Mouse (Mus musculus) hindbrain, embryonic 10.5 days (tissue): Measurements from ENCODE around the gene Ipo4. TPM values are rescaled to one million over a fixed set of nuclear protein-coding genes. Genes with fewer than 3 reads are reported as not detected.

Experiments used
- DNase-seq: peaks from one replicate; pipeline ENCODE4 v3.0.0-alpha.2; 2017; ENCODE audit warnings: low spot score
- H3K27ac ChIP-seq: fragments of 300-500 bp; sonication (generic); 2 replicates; pipeline ENCODE4 v1.5.1; 2016; ENCODE audit warnings: mild to moderate bottlenecking, moderate library complexity
- H3K27me3 ChIP-seq: fragments of 300-500 bp; sonication (generic); 2 replicates; pipeline ENCODE4 v1.6.1; 2016; ENCODE audit warnings: mild to moderate bottlenecking; ENCODE audit not compliant: poor library complexity, insufficient read depth, severe bottlenecking
- H3K36me3 ChIP-seq: fragments of 300-500 bp; sonication (generic); 2 replicates; pipeline ENCODE4 v1.6.1; 2016; ENCODE audit warnings: mild to moderate bottlenecking, moderate library complexity
- H3K4me1 ChIP-seq: fragments of 300-500 bp; sonication (generic); replicated peaks from 2 replicates; pipeline ENCODE4 v1.6.1; 2016; ENCODE audit warnings: mild to moderate bottlenecking
- H3K4me3 ChIP-seq: fragments of 300-500 bp; sonication (generic); 2 replicates; pipeline ENCODE4 v1.5.1; 2016; ENCODE audit warnings: mild to moderate bottlenecking, moderate library complexity
- H3K9me3 ChIP-seq: fragments of 300-500 bp; sonication (generic); 2 replicates; pipeline ENCODE4 v1.6.1; 2016; ENCODE audit warnings: mild to moderate bottlenecking, moderate library complexity
- WGBS: fragments of 180-500 bp; shearing (Covaris S2); methylation state at CpG from one replicate; pipeline ENCODE4 v1.1.7; 2016; 5-methylcytosine and 5-hydroxymethylcytosine counted together
- polyA plus RNA-seq: library from polyadenylated mRNA; unstranded; fragments of >200 nt; fragmentation: Nextera tagmentation; extraction: Ambion mirVana; gene quantifications from 2 replicates; pipeline ENCODE4 v1.2.1, GENCODE M21; 2016

The Ipo4 gene
- polyA plus RNA-seq, 1 experiment from 2014 or later: 101 TPM

DNA sequence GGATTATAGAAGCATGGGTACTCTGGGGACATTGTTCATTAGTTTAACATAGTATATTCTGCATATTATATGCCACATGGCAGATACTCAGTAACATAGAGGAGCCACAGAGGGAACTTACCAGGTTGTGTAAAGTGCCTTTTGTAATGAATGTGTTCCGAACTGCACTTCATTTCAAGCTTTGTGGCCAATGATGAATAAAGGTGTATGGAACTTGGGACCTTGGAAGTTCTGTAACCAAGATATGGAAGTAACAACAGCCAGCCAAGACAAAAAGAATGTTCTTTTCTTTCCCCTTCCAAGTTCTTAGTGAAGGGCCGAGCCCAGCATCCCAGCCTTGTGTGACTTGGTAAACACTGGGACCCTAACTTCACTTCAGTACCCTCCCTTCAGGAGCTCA is 14.1 kb upstream of the Ipo4 start, which contains the start of gene Tssk4:
Gene Tssk4 (plus strand): TSS at position 301 of the 400 bp plus-strand sequence.
- no peak for DNase-seq
- H3K9me3 ChIP-seq: no peaks in the 10 kb centered on the region
- H3K27ac ChIP-seq: no peak within 1 kb of the TSS
- H3K4me1 ChIP-seq: peaks cover 5% of the 10 kb centered on the region
- H3K36me3 ChIP-seq: peaks cover 19% of the 10 kb centered on the region
- H3K4me3 ChIP-seq: no peak within 1 kb of the TSS
- H3K27me3 ChIP-seq: no peaks in the 10 kb centered on the region
- WGBS: 88% methylated on average over 2 of the region's 2 CpGs

DNA sequence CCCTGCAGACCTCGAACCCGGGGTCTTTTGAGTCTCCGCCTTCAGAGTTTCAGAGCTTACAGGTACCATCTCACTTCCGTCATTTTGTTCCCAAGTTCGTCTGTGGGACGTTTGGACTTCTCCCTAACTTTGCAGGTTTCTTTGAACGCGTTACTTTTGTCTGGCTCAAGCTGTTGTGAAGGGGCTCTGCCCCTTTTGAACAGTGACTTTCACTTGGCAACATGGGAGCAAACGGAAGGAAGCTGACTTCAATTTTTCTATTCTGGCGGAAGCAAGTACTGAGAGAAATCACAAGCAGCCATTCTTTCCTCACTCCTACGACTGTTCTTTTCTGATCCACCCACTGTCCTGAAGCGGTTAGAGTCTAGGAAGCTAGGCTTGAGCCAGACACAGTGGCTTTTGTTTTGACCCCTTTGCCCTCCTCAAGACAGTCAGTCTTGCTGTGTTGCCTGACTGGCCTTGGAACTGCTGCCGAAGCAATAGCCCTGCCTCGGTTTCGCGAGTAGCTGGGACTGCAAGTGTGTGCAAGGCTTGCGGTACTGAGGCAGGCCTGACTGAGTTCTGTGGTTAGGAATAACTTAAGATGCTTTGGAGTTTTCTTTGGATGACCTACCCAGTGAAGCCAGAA is 8.6 kb upstream of the Ipo4 start:
- WGBS: 32% methylated on average over 17 of the region's 17 CpGs
- H3K4me3 ChIP-seq: peak overlapping the region; percentile 87
- no peaks in the 10 kb centered on the region for H3K27me3 ChIP-seq

DNA sequence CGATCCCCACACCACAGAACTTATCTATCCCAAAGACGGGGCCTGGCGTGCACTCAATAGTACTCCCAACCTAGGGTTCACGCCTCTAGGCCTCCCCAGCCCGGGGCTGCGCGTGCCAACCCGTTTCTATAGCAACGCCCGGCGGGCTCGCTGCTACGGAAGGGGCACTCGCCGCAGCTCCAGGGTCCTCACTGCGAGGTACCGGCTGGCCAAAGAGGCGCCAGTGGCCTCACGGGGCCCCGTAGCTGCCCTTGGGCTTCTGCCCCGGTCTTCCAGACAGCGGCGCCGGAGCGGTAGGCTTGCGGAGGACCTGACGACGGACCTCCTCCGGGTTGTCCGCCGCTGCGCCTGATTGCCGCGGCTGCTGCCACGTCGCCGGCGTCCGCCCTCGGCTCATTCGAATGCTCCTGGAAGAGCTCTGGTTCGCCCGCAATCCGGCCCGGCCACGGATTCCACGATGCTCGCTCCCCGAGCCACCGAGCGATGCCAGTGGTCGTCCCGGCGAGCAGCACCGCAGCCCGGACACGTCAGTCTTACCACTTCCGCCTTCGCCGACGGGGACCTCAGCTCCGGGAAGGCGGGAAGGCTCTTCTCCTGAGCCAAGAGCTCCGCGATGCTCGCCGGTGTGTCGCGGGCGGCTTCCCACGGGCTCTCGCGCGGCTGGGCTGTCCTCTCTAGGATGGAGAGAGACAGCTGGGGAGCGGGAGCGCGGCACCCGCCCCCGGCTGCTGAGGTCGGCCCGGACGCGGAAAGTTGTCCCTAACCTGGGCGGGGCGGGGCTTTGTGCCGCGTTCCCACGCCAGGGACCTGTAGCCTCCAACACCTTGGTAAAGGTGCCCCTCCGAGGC is 7.5 kb upstream of the Ipo4 start, which contains the start of gene Tm9sf1:
Gene Tm9sf1 (minus strand): TSS at position 747 of the 848 bp plus-strand sequence.
- under 1% methylated on average over 89 of the region's 89 CpGs for WGBS
- Histone ChIP-seq H3K27ac (peak within 1 kb of the TSS; percentile 99), H3K27me3 (no peaks in the 10 kb centered on the region), H3K36me3 (peaks cover 55% of the 10 kb centered on the region), H3K9me3 (no peaks in the 10 kb centered on the region), H3K4me3 (peak within 1 kb of the TSS; percentile 87), H3K4me1 (peaks cover 23% of the 10 kb centered on the region)
- peak; percentile 91 for DNase-seq

More for the DNA sequence above, 8.6 kb upstream of the Ipo4 start:
- Histone ChIP-seq H3K9me3 (no peaks in the 10 kb centered on the region), H3K4me1 (peaks cover 23% of the 10 kb centered on the region), H3K27ac (peak overlapping the region; percentile 99), H3K36me3 (peaks cover 45% of the 10 kb centered on the region)
- DNase-seq: no peak

- WGBS: 19% methylated on average over 8 of the region's 8 CpGs
Observed at GRCm38 (mm10) chr14:55642679-55643059, 6.9 kb upstream of the Ipo4 start.

GRCm38 (mm10) chr14:55641291-55641690 is 5.5 kb upstream of the Ipo4 start:
- Histone ChIP-seq H3K4me3 (no peak overlapping the region), H3K4me1 (peaks cover 25% of the 10 kb centered on the region), H3K27me3 (no peaks in the 10 kb centered on the region), H3K9me3 (no peaks in the 10 kb centered on the region), H3K36me3 (peaks cover 62% of the 10 kb centered on the region), H3K27ac (no peak overlapping the region)
- DNase-seq: no peak
- 96% methylated on average over 13 of the region's 13 CpGs for WGBS

More at GRCm38 (mm10) chr14:55642679-55643059, 6.9 kb upstream of the Ipo4 start:
- Histone ChIP-seq H3K9me3 (no peaks in the 10 kb centered on the region), H3K4me3 (peak overlapping the region; percentile 87), H3K27me3 (no peaks in the 10 kb centered on the region), H3K36me3 (peaks cover 61% of the 10 kb centered on the region), H3K27ac (peak overlapping the region; percentile 99), H3K4me1 (peaks cover 23% of the 10 kb centered on the region)
- DNase-seq: no peak

- Histone ChIP-seq H3K4me3 (no peak overlapping the region), H3K27me3 (no peaks in the 10 kb centered on the region), H3K27ac (no peak overlapping the region), H3K36me3 (peaks cover 61% of the 10 kb centered on the region), H3K4me1 (peaks cover 29% of the 10 kb centered on the region), H3K9me3 (no peaks in the 10 kb centered on the region)
- no peak for DNase-seq
- 96% methylated on average over 14 of the region's 14 CpGs for WGBS
Observed at GRCm38 (mm10) chr14:55640816-55641215, 5.1 kb upstream of the Ipo4 start.

DNA sequence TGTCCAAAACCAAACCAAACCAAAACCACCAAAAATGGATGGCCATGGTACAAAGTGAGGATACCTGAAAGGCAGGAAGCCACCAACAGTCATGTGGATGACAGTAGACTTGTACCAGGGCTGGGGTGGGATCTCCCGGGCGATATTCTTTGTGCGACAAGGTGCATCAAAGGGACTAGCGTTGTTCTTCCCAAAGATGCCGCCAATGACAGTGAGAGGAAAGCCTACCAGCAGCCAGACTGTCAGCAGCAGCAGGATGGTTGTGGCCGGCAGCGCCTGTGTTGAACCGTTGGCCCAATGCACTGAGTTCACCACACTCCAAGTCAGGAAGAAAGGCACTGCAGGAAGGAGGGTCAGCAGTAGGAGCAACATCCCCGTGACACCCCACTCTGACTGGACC is 2.0 kb upstream of the Ipo4 start, which contains the start of gene Gm49378:
Gene Gm49378 (minus strand): TSS at position 101 of the 400 bp plus-strand sequence.
- DNase-seq: no peak
- Histone ChIP-seq H3K36me3 (peaks cover 75% of the 10 kb centered on the region), H3K4me3 (no peak within 1 kb of the TSS), H3K9me3 (no peaks in the 10 kb centered on the region), H3K27ac (no peak within 1 kb of the TSS), H3K4me1 (peaks cover 32% of the 10 kb centered on the region), H3K27me3 (no peaks in the 10 kb centered on the region)
- 95% methylated on average over 9 of the region's 9 CpGs for WGBS

DNA sequence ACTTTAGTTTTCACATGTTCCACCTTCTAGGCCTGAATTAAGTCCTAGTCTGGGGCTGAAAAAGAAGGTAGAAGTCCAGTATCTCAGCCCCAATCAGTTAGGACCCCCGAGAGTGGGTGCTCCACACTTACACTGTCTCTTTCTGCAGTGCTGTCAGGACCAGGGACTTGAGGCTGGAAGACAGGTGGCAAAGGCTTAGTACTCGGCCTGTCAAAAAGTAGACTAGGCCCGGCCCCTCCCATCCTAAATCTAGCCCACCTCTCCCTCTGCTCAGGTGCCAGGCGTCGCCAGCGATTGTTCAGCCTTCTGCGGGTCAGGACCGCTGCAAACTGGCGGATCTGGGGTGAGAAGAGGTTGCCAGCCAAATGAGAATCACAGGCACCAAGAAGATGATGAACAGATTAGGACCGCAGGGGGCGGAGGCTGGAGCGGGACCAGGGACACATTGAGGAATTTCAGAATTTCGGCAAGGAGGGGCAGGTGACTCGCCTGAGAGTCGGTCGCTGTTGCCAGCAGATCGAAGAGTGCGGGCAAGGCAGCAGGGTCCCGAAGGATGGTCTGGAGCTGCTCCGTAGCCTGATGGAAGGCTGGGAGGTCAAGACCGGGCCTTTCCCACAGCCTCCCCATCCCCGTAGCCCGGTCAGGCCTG is 759 bp downstream of the Ipo4 start:
- Histone ChIP-seq H3K9me3 (no peaks in the 10 kb centered on the region), H3K4me1 (peaks cover 23% of the 10 kb centered on the region), H3K27me3 (no peaks in the 10 kb centered on the region), H3K27ac (peak overlapping the region; percentile 84), H3K4me3 (peak overlapping the region; percentile 69), H3K36me3 (peaks cover 84% of the 10 kb centered on the region)
- DNase-seq: no peak
- WGBS: 4% methylated on average over 23 of the region's 23 CpGs

- Histone ChIP-seq H3K27me3 (no peaks in the 10 kb centered on the region), H3K9me3 (no peaks in the 10 kb centered on the region), H3K27ac (no peak overlapping the region), H3K4me3 (no peak overlapping the region), H3K36me3 (peaks cover 100% of the 10 kb centered on the region), H3K4me1 (0 out of 2 replicates have a peak, but pooled peaks cover 3% of the 10 kb centered on the region)
- WGBS: 61% methylated on average over 5 of the region's 5 CpGs
- peak; percentile 20 for DNase-seq
Observed at GRCm38 (mm10) chr14:55629312-55629711, 6.4 kb downstream of the Ipo4 start.

DNA sequence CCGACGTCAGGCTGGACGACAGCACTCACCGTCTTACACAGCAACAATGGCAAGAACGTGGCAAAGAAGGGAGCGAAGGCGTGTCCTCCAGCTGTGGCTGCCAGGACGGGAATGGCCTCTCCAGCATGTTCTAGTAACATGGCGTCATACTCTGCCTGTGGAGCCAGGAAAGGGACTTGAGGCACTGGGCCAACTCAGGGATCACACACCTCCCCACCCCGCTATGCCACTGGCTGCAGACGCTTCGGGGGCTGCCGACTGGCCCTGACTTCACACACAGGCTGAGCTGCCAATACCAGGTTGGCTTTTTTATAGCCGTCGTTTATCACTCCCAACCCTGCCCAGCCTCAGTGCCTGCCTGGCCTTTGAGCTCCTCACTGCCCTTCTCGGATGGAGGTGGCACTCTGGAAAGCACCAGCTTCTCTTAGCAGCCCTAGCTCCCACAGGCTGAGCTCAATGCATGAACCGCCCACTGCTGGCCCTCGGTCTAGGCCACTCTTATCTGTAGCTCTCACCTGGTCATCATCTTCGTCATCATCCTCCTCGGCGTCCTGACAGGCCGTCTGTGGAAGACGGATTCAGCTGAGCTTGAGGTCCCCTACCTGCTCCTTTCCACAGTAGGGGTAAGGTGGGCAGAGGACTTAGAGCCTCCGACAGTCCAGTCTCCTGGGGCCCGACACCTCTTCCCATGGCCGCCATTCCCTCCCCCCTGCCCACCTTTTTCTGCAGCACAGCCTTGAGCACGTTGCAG is 7.5 kb downstream of the Ipo4 start:
- no peak for DNase-seq
- Histone ChIP-seq H3K36me3 (peaks cover 97% of the 10 kb centered on the region), H3K4me1 (no peaks in the 10 kb centered on the region), H3K4me3 (no peak overlapping the region), H3K27me3 (no peaks in the 10 kb centered on the region), H3K27ac (no peak overlapping the region), H3K9me3 (no peaks in the 10 kb centered on the region)
- 95% methylated on average over 27 of the region's 27 CpGs for WGBS

DNA sequence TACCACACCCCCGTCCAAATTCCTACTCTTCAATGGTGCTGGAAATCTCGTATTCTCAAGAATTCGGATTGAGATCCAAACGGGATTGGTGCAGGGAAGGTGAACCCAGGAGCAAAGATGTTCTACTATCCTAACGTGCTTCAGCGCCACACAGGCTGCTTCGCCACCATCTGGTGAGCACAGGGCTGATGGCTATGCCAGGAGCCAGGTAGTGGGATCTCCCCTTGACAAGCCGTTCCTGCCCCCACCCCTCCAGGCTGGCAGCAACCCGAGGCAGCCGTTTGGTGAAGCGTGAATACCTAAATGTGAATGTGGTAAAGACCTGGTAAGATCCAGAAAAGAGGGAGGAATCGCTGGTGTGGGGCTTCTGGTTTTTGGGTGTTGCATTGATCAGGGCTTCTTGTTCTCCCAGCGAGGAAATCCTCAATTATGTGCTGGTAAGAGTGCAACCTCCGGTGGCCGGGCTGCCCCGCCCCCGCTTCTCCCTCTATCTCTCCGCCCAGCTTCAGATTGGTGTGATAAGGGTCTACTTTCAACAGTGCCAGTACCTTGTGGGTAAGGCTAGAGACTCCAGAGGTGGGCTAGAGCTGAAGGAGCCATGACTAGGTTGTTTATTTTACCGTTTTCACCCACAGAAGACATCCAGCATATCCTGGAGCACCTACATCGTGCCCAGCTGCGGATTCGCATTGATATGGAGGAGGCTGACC is 17.1 kb downstream of the Ipo4 start:
- no peak for DNase-seq
- Histone ChIP-seq H3K36me3 (peaks cover 1% of the 10 kb centered on the region), H3K27me3 (peaks cover 14% of the 10 kb centered on the region; the same call in 1 of the 2 replicates), H3K4me1 (peaks cover 17% of the 10 kb centered on the region), H3K27ac (peak overlapping the region; percentile 35; the same call in 1 of the 2 replicates), H3K9me3 (no peaks in the 10 kb centered on the region), H3K4me3 (peak overlapping the region; percentile 37)
- WGBS: 47% methylated on average over 22 of the region's 22 CpGs
